Mouse (Mus musculus) megakaryocyte-erythroid progenitor cell, adult 5-6 weeks (primary cell): Measurements from ENCODE around the gene Trim34a. TPM values are rescaled to one million over a fixed set of nuclear protein-coding genes. Genes with fewer than 3 reads are reported as not detected.

Experiments
- total RNA-seq, 2 experiments: library from RNA; stranded (forward) in 1 of 2; stranded (reverse) in 1 of 2; fragments of 200-1000, 215-1000 nt in 1 of 2; fragments of >200 nt in 1 of 2; fragmentation: Nextera tagmentation in 1 of 2; gene quantifications; 2 replicates each; pipeline ENCODE4 v1.2.3; 2014 to 2017

Trim34a gene
- total RNA-seq, 2 experiments from 2014 or later = 10.9 to 21.4 TPM

Other genes starting within 250 kb of the Trim34a start
- gene Olfr638, start 245.7 kb upstream of the Trim34a start, total RNA-seq (2014; fragmentation: Nextera tagmentation) = not detected in 2 replicates
- gene Olfr638, start 245.7 kb upstream of the Trim34a start, total RNA-seq (2017) = not detected in 2 replicates
- gene Olfr639, start 227.2 kb upstream of the Trim34a start, total RNA-seq (2014; fragmentation: Nextera tagmentation) = not detected in 2 replicates
- not detected in 2 replicates for gene Olfr639, start 227.2 kb upstream of the Trim34a start, total RNA-seq (2017)
- gene Olfr640, start 218.9 kb upstream of the Trim34a start, total RNA-seq (2014; fragmentation: Nextera tagmentation) = not detected in 2 replicates
- gene Olfr640, start 218.9 kb upstream of the Trim34a start, total RNA-seq (2017) = not detected in 2 replicates
- gene Olfr641, start 209.0 kb upstream of the Trim34a start, total RNA-seq (2014; fragmentation: Nextera tagmentation) = not detected in 2 replicates
- gene Olfr641, start 209.0 kb upstream of the Trim34a start, total RNA-seq (2017) = not detected in 2 replicates
- not detected in 2 replicates for gene Olfr642, start 191.8 kb upstream of the Trim34a start, total RNA-seq (2014; fragmentation: Nextera tagmentation)
- gene Olfr642, start 191.8 kb upstream of the Trim34a start, total RNA-seq (2017) = not detected in 2 replicates
- gene 4930516K23Rik, start 183.0 kb upstream of the Trim34a start, total RNA-seq (2014; fragmentation: Nextera tagmentation) = not detected in 2 replicates
- not detected in 2 replicates for gene 4930516K23Rik, start 183.0 kb upstream of the Trim34a start, total RNA-seq (2017)
- gene Olfr644, start 172.6 kb upstream of the Trim34a start, total RNA-seq (2014; fragmentation: Nextera tagmentation) = not detected in 2 replicates
- not detected in 2 replicates for gene Olfr644, start 172.6 kb upstream of the Trim34a start, total RNA-seq (2017)
- not detected in 2 replicates for gene Olfr645, start 159.0 kb upstream of the Trim34a start, total RNA-seq (2014; fragmentation: Nextera tagmentation)
- not detected in 2 replicates for gene Olfr645, start 159.0 kb upstream of the Trim34a start, total RNA-seq (2017)
- gene Olfr646, start 139.6 kb upstream of the Trim34a start, total RNA-seq (2014; fragmentation: Nextera tagmentation) = not detected in 2 replicates
- gene Olfr646, start 139.6 kb upstream of the Trim34a start, total RNA-seq (2017) = not detected in 2 replicates
- not detected in 2 replicates for gene Ubqln5, start 114.6 kb upstream of the Trim34a start, total RNA-seq (2014; fragmentation: Nextera tagmentation)
- not detected in 2 replicates for gene Ubqln5, start 114.6 kb upstream of the Trim34a start, total RNA-seq (2017)
- gene Olfr643, start 107.1 kb upstream of the Trim34a start, total RNA-seq (2014; fragmentation: Nextera tagmentation) = not detected in 2 replicates
- gene Olfr643, start 107.1 kb upstream of the Trim34a start, total RNA-seq (2017) = not detected in 2 replicates
- not detected in 2 replicates for gene Ubqln3, start 101.2 kb upstream of the Trim34a start, total RNA-seq (2014; fragmentation: Nextera tagmentation)
- gene Ubqln3, start 101.2 kb upstream of the Trim34a start, total RNA-seq (2017) = not detected in 2 replicates
- gene Ubqlnl, start 93.9 kb upstream of the Trim34a start, total RNA-seq (2014; fragmentation: Nextera tagmentation) = not detected in 2 replicates
- not detected in 2 replicates for gene Ubqlnl, start 93.9 kb upstream of the Trim34a start, total RNA-seq (2017)
- gene Olfm5, start 79.6 kb upstream of the Trim34a start, total RNA-seq (2014; fragmentation: Nextera tagmentation) = not detected in 2 replicates
- not detected in 2 replicates for gene Olfm5, start 79.6 kb upstream of the Trim34a start, total RNA-seq (2017)
- gene Olfr648, start 61.1 kb upstream of the Trim34a start, total RNA-seq (2014; fragmentation: Nextera tagmentation) = 0.92 TPM in 1 of 2 replicates, not detected in the other
- gene Olfr648, start 61.1 kb upstream of the Trim34a start, total RNA-seq (2017) = not detected in 2 replicates
- not detected in 2 replicates for gene Olfr649, start 48.5 kb upstream of the Trim34a start, total RNA-seq (2014; fragmentation: Nextera tagmentation)
- gene Olfr649, start 48.5 kb upstream of the Trim34a start, total RNA-seq (2017) = not detected in 2 replicates
- gene Trim6, start 25.7 kb upstream of the Trim34a start, total RNA-seq (2014; fragmentation: Nextera tagmentation) = 0.55 and 0.99 TPM in 2 replicates
- gene Trim6, start 25.7 kb upstream of the Trim34a start, total RNA-seq (2017) = 0.50 TPM in 1 of 2 replicates, not detected in the other
- 3.0 and 4.3 TPM in 2 replicates for gene Trim5, start 43.6 kb downstream of the Trim34a start, total RNA-seq (2014; fragmentation: Nextera tagmentation)
- 2.8 and 4.8 TPM in 2 replicates for gene Trim5, start 43.6 kb downstream of the Trim34a start, total RNA-seq (2017)
- 32.7 and 55.7 TPM in 2 replicates for gene Trim12a, start 71.0 kb downstream of the Trim34a start, total RNA-seq (2014; fragmentation: Nextera tagmentation)
- gene Trim12a, start 71.0 kb downstream of the Trim34a start, total RNA-seq (2017) = 52.1 and 54.5 TPM in 2 replicates
- not detected in 2 replicates for gene Trim34b, start 85.0 kb downstream of the Trim34a start, total RNA-seq (2014; fragmentation: Nextera tagmentation)
- gene Trim34b, start 85.0 kb downstream of the Trim34a start, total RNA-seq (2017) = not detected in 2 replicates
- 9.0 and 9.2 TPM in 2 replicates for gene Trim12c, start 108.9 kb downstream of the Trim34a start, total RNA-seq (2014; fragmentation: Nextera tagmentation)
- 13.4 and 22.0 TPM in 2 replicates for gene Trim12c, start 108.9 kb downstream of the Trim34a start, total RNA-seq (2017)
- gene Trim30b, start 125.4 kb downstream of the Trim34a start, total RNA-seq (2014; fragmentation: Nextera tagmentation) = 0.79 and 0.89 TPM in 2 replicates
- 0.23 TPM in 1 of 2 replicates, not detected in the other for gene Trim30b, start 125.4 kb downstream of the Trim34a start, total RNA-seq (2017)
- gene Trim30c, start 156.4 kb downstream of the Trim34a start, total RNA-seq (2014; fragmentation: Nextera tagmentation) = not detected in 2 replicates
- 0.95 TPM in 1 of 2 replicates, not detected in the other for gene Trim30c, start 156.4 kb downstream of the Trim34a start, total RNA-seq (2017)
- 12.1 and 18.8 TPM in 2 replicates for gene Trim30a, start 220.7 kb downstream of the Trim34a start, total RNA-seq (2014; fragmentation: Nextera tagmentation)
- gene Trim30a, start 220.7 kb downstream of the Trim34a start, total RNA-seq (2017) = 16.0 and 17.6 TPM in 2 replicates